ENCODE assay signal across 11 mouse cellular contexts in the genomic region with DNA sequence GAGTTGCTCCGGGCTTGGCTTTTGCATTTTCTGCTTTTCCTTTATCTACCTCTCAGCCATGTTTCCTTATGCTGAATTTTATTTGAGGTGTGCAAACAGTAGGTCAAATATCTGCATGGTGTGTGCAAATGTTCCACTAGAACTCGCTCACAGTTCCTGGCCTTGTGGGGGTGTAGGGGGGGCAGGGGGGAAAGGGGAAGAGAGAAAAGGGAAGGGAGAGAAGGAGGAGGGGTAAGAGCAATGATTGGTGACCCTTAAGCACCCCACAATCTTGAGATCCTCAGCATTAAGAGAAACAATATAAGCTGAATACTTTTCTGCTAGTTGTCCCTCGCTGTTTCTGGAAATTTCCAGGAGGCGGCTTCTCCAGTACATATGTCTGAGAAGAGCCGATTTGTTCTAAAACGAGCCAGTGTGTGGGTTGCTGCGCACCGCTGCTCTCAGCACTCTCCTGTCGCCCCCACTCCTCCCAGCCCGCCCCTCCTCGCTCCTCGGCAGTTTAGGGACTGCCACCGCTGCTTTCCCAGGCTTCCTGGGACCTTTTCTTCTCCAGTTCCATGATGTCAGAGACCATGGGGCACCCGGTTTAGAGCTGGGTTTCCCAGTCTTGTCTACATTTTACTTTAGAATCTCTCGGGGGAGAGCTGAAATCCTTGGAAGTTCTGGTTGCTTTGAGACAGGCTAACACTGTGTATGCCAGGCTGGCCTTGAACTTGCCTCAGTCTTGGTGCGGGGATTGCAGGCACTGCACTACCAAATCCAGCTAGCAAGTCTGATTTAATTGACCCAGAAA.
DNase-seq lines count a peak whose midpoint lies in the region; ATAC-seq and TF ChIP-seq lines count a peak whose summit lies in the region.
"Had no signal": no experiment of that assay in that cellular context is flagged by ENCODE, and none has a peak within 500 bp of the region (broad histone marks: within the 10 kb centered on the region; RNA-seq: fewer than 3 reads in every experiment).

No protein-coding gene starts in this region.

- no peak for DNase-seq in heart, adult 2 months
- DNase-seq in lung, postnatal 0 days (ENCODE audit: low spot score): no peak
- DNase-seq in lung, adult 18-20 months: no peak
- peak; percentile 49 to 55 for DNase-seq in layer of hippocampus, adult 8-10 months (ENCODE audit: low spot score in 2 of 2)
- DNase-seq in right cerebral cortex, postnatal 14 days: peak; percentile 68
- DNase-seq in MN1 (ENCODE audit: low spot score): no peak
- no peak for DNase-seq in embryo, embryonic 10.5 days (ENCODE audit: low spot score)
- DNase-seq: kidney, postnatal 14 days; lung, postnatal 36 days had no signal

- TF ChIP-seq CTCF in heart, adult 2 months (IDR thresholded peaks at IDR 0.05): no peak
- TF ChIP-seq CTCF in lung, postnatal 0 days (IDR thresholded peaks at IDR 0.05): no peak

- peak overlapping the region; percentile 49 for H3K4me2 ChIP-seq in heart, embryonic 12.5 days
- 0 out of 2 replicates have a peak overlapping the region, but pooled peaks have one; percentile 9 for H3K4me2 ChIP-seq in lung, postnatal 0 days (replicated peaks; ENCODE audit: low read depth, low read length)

- TF ChIP-seq POLR2A in heart, adult 2 months (IDR thresholded peaks at IDR 0.05; ENCODE audit: insufficient read depth, low read depth, low read length): no peak

- no peak overlapping the region for H3K4me3 ChIP-seq in heart, embryonic 12.5 days
- no peak overlapping the region for H3K4me3 ChIP-seq in heart, adult 2 months
- H3K4me3 ChIP-seq in lung, postnatal 0 days (ENCODE audit: low read depth, low read length): no peak overlapping the region

- ATAC-seq in heart, embryonic 12.5 days (ENCODE audit: insufficient number of reproducible peaks, low FRiP score): no peak
- ATAC-seq in lung, postnatal 0 days: no peak

- TF ChIP-seq EP300 in heart, adult 2 months (IDR thresholded peaks at IDR 0.05; ENCODE audit: insufficient read depth, low read depth, low read length): no peak
- no peak for TF ChIP-seq EP300 in lung, postnatal 0 days (IDR thresholded peaks at IDR 0.05)

- no peak overlapping the region for H3K9ac ChIP-seq in heart, embryonic 12.5 days
- no peak overlapping the region for H3K9ac ChIP-seq in heart, adult 2 months (ENCODE audit: low read depth, low read length)
- H3K9ac ChIP-seq in lung, postnatal 0 days (replicated peaks; ENCODE audit: low read depth): no peak overlapping the region

- H3K9me3 ChIP-seq in heart, embryonic 12.5 days (replicated peaks): no peaks in the 10 kb centered on the region
- no peaks in the 10 kb centered on the region for H3K9me3 ChIP-seq in lung, postnatal 0 days (ENCODE audit: low read length)

- H3K79me2 ChIP-seq in heart, adult 2 months (replicated peaks; ENCODE audit: control insufficient read depth, insufficient read depth, low read length): no peaks in the 10 kb centered on the region

- WGBS in heart, embryonic 12.5 days: 31% methylated on average over 16 of the region's 16 CpGs
- 45% methylated on average over 16 of the region's 16 CpGs for WGBS in heart, adult 2 months
- 28% methylated on average over 15 of the region's 16 CpGs for WGBS in lung, postnatal 0 days

- no peaks in the 10 kb centered on the region for H3K27me3 ChIP-seq in heart, embryonic 12.5 days (replicated peaks)
- no peaks in the 10 kb centered on the region for H3K27me3 ChIP-seq in heart, adult 2 months (ENCODE audit: control insufficient read depth, insufficient read depth, low read length)
- no peaks in the 10 kb centered on the region for H3K27me3 ChIP-seq in lung, postnatal 0 days (replicated peaks; ENCODE audit: insufficient read depth, low read length)

- H3K36me3 ChIP-seq in heart, embryonic 12.5 days: no peaks in the 10 kb centered on the region
- H3K36me3 ChIP-seq in heart, adult 2 months (ENCODE audit: control insufficient read depth, insufficient read depth, low read length): no peaks in the 10 kb centered on the region
- no peaks in the 10 kb centered on the region for H3K36me3 ChIP-seq in lung, postnatal 0 days (ENCODE audit: insufficient read depth, low read length)

- intact Hi-C loops in heart, adult 2 months (cut with DNase I): no loop called here

- no peak overlapping the region for H3K27ac ChIP-seq in heart, embryonic 12.5 days (ENCODE audit: poor library complexity, severe bottlenecking)
- no peak overlapping the region for H3K27ac ChIP-seq in heart, adult 2 months
- H3K27ac ChIP-seq in lung, postnatal 0 days (ENCODE audit: low read length): no peak overlapping the region
- H3K27ac ChIP-seq: stomach, postnatal 0 days had no signal

- peaks cover 11% of the 10 kb centered on the region for H3K4me1 ChIP-seq in heart, embryonic 12.5 days (replicated peaks)
- no peaks in the 10 kb centered on the region; the same call in 1 of the 2 replicates for H3K4me1 ChIP-seq in heart, adult 2 months (ENCODE audit: control insufficient read depth, insufficient read depth, low read length)
- no peaks in the 10 kb centered on the region for H3K4me1 ChIP-seq in lung, postnatal 0 days (ENCODE audit: insufficient read depth, low read depth, low read length)

Comparison
In these comparisons a context has a peak if more than half of its experiments do, and no peak if none do; other contexts are left out.
1. DNase-seq: peak in layer of hippocampus, adult 8-10 months (2 of 2) and right cerebral cortex, postnatal 14 days (single experiment); none in heart, adult 2 months (0 of 2), lung, postnatal 0 days (single experiment), lung, adult 18-20 months (0 of 2), MN1 (single experiment) and embryo, embryonic 10.5 days (single experiment).